Mouse (Mus musculus) liver, embryonic 11.5 days (tissue): ENCODE results near the gene Mturn. TPM values are rescaled to one million over a fixed set of nuclear protein-coding genes. Genes with fewer than 3 reads are reported as not detected.

Experiments
- ATAC-seq: fragments of 200-750 bp; cut with Nextera tagmentation; replicated peaks from 2 replicates; pipeline ENCODE4 v1.8.0; 2017; ENCODE audit warnings: moderate number of reproducible peaks, mild to moderate bottlenecking, moderate TSS enrichment, moderate library complexity; ENCODE audit not compliant: low FRiP score
- DNase-seq: peaks from one replicate; pipeline ENCODE4 v3.0.0-alpha.2; 2017; ENCODE audit warnings: low spot score
- H3K27ac ChIP-seq: fragments of 300-500 bp; sonication (generic); 2 replicates; pipeline ENCODE4 v1.5.1; 2014; ENCODE audit warnings: mild to moderate bottlenecking, low read depth, low read length, control low read depth
- H3K27me3 ChIP-seq: fragments of 300-500 bp; sonication (generic); replicated peaks from 2 replicates; pipeline ENCODE4 v1.6.1; 2014; ENCODE audit warnings: low read length, mixed read lengths; ENCODE audit not compliant: control insufficient read depth, insufficient read depth
- H3K36me3 ChIP-seq: fragments of 300-500 bp; sonication (generic); 2 replicates; pipeline ENCODE4 v1.6.1; 2014; ENCODE audit warnings: mild to moderate bottlenecking, low read length, moderate library complexity, mixed read lengths; ENCODE audit not compliant: control insufficient read depth, insufficient read depth
- H3K4me1 ChIP-seq: fragments of 300-500 bp; sonication (generic); replicated peaks from 2 replicates; pipeline ENCODE4 v1.6.1; 2014; ENCODE audit warnings: low read length, mixed read lengths; ENCODE audit not compliant: control insufficient read depth, insufficient read depth
- H3K4me2 ChIP-seq: fragments of 300-500 bp; sonication (generic); 2 replicates; pipeline ENCODE4 v1.6.1; 2014; ENCODE audit warnings: mild to moderate bottlenecking, control low read depth, moderate library complexity
- H3K4me3 ChIP-seq: fragments of 300-500 bp; sonication (generic); 2 replicates; pipeline ENCODE4 v1.5.1; 2014; ENCODE audit warnings: low read depth, low read length, control low read depth
- H3K9ac ChIP-seq: fragments of 300-500 bp; sonication (generic); 2 replicates; pipeline ENCODE4 v1.6.1; 2014; ENCODE audit warnings: low read depth, low read length, control low read depth
- H3K9me3 ChIP-seq: fragments of 300-500 bp; sonication (generic); 2 replicates; pipeline ENCODE4 v1.6.1; 2016; ENCODE audit warnings: low read length, inconsistent platforms, mixed read lengths; ENCODE audit not compliant: control insufficient read depth
- WGBS: fragments of 180-500 bp; shearing (Covaris S2); extraction: QIAGEN DNeasy Blood & Tissue Kit; methylation state at CpG from one replicate; pipeline ENCODE4 v1.1.7; 2014; 5-methylcytosine and 5-hydroxymethylcytosine counted together
- polyA plus RNA-seq: library from polyadenylated mRNA; unstranded; fragments of >200 nt; fragmentation: Nextera tagmentation; extraction: Ambion mirVana; gene quantifications from 2 replicates; pipeline ENCODE4 v1.2.1, GENCODE M21; 2014

Gene Mturn
- 1.4 and 1.8 TPM in 2 replicates for polyA plus RNA-seq

DNA sequence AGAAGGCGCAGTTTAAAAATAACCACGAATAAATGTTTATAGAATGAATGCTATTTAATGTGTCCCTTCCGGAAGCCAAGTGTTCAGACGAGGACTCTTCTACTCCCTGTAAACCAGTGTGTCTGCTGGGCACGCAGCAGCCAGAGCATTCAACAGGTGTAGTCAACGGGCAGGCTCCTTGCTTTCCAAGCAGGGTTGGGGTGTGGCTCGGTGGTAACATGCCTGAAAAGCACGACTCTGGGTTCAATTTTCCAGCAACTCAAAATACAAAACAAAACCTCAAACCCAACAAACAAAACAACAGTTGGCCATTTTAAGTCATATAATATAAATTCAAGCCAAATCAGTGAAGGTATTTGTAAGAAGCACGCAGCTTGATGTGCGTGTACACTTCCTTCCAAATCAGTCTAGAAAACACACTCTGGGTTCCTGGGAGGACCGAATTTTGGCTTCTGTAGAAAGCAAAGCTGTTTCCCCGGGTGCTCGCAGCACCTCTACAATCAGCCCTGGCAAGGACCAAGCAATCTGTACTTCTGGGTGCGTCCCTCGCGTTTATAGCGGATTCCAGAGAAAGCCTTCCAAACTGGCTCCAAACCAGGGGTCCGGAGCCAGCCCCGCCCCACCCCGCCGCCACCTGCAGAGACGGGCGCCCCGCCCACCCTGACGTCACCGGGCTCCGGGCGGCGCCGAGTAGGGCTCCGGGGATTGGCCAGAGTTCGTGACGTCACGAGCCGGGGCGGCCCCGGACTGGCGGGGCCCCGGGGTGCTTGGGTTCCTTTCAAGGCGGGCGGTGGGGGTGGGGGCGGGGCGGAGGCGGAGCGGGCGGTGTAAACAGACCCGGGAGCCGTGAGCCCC lies at the start of gene Mturn:
Mturn (plus strand) TSS at position 734 of the 855 bp plus-strand sequence.
- WGBS = 6% methylated on average over 45 of the region's 48 CpGs
- no peak within 1 kb of the TSS for H3K27ac ChIP-seq
- H3K4me2 ChIP-seq = peak within 1 kb of the TSS; percentile 98

DNA sequence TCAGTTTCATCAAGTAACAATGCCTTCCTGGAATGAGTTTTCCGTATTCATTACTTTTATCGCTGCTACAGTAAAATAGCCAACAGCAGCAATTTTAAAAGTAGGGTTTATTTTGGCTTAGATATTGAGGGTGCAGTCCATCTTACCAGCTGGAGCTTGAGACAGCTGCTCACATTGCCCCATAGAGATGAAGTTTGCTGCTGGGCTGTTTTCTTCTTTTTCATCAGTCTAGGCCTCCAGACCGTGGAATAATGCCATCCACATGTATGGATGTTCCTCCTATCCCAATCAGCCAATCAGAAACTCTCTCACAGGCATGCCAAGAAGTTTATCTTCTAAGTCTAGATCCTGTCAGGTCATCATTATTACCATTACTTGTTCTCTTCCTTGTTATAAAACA lies 41.5 kb upstream of the Mturn start:
- Histone ChIP-seq H3K4me1 (no peaks in the 10 kb centered on the region), H3K9me3 (no peaks in the 10 kb centered on the region), H3K4me3 (no peak overlapping the region), H3K27me3 (no peaks in the 10 kb centered on the region), H3K4me2 (no peak overlapping the region), H3K36me3 (0 out of 2 replicates have a peak, but pooled peaks cover 2% of the 10 kb centered on the region), H3K9ac (no peak overlapping the region), H3K27ac (no peak overlapping the region)
- WGBS = 90% methylated on average over 3 of the region's 3 CpGs
- DNase-seq (no peak), ATAC-seq (no peak)

More for the DNA sequence above, at the start of gene Mturn:
- ATAC-seq (peak; percentile 98), DNase-seq (peak; percentile 98)
- Histone ChIP-seq H3K9ac (peak within 1 kb of the TSS; percentile 58), H3K4me3 (peak within 1 kb of the TSS; percentile 75), H3K9me3 (no peaks in the 10 kb centered on the region), H3K27me3 (peaks cover 21% of the 10 kb centered on the region), H3K4me1 (0 out of 2 replicates have a peak, but pooled peaks cover 5% of the 10 kb centered on the region), H3K36me3 (no peaks in the 10 kb centered on the region)

DNA sequence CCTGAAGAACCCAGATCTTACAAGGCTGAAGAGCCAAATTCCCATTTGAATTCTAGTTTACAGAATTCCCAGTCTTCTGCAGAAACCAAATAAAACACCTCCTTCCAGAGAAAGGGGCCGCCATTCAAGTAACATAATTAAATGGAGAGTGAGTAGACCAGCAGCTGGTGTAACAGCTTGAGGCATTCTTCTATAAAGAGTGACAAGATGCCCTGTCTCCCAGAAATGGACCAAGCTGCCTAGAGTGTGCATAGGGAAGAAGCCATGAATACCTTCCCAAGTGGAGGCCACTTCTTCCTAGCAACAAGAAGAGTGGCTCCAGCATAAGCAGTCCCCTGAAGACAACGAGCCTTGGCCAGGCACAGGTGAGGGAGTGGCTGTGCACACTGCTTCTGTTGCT lies 39.5 kb upstream of the Mturn start:
- ATAC-seq = no peak
- WGBS = 79% methylated on average over 2 of the region's 2 CpGs
- 0 out of 2 replicates have a peak, but pooled peaks cover 2% of the 10 kb centered on the region for H3K36me3 ChIP-seq

DNA sequence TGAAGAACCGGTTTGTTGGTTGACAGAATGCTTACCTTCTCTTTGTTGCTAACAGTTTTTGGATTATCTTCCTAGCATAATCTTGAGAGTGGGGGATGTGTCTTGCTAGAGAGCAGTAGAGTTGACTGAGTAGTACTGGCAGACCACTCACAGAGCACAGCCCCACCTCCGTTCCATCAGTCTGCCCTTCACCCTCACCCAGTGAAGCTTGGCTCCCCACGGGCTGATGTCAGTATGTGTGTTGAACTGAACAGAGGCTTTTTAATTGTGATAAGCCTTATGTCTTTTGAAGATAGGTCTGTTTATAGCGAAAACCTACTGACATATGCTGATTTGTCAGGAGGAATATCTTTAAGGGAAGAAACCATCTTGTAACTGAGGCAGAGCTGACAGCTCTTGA lies 38.2 kb upstream of the Mturn start:
- Histone ChIP-seq H3K4me3 (no peak overlapping the region), H3K36me3 (0 out of 2 replicates have a peak, but pooled peaks cover 2% of the 10 kb centered on the region), H3K27me3 (no peaks in the 10 kb centered on the region), H3K4me1 (no peaks in the 10 kb centered on the region), H3K9ac (no peak overlapping the region), H3K4me2 (no peak overlapping the region), H3K9me3 (no peaks in the 10 kb centered on the region), H3K27ac (no peak overlapping the region)
- peak; percentile 39; the same call in 1 of the 2 replicates for ATAC-seq
- WGBS = 51% methylated on average over 4 of the region's 4 CpGs
- no peak for DNase-seq

More for the DNA sequence above, 39.5 kb upstream of the Mturn start:
- H3K27me3 ChIP-seq = no peaks in the 10 kb centered on the region
- no peak for DNase-seq
- no peak overlapping the region for H3K4me2 ChIP-seq
- H3K4me3 ChIP-seq = no peak overlapping the region
- H3K9ac ChIP-seq = no peak overlapping the region
- H3K4me1 ChIP-seq = no peaks in the 10 kb centered on the region
- H3K9me3 ChIP-seq = no peaks in the 10 kb centered on the region
- H3K27ac ChIP-seq = no peak overlapping the region

DNA sequence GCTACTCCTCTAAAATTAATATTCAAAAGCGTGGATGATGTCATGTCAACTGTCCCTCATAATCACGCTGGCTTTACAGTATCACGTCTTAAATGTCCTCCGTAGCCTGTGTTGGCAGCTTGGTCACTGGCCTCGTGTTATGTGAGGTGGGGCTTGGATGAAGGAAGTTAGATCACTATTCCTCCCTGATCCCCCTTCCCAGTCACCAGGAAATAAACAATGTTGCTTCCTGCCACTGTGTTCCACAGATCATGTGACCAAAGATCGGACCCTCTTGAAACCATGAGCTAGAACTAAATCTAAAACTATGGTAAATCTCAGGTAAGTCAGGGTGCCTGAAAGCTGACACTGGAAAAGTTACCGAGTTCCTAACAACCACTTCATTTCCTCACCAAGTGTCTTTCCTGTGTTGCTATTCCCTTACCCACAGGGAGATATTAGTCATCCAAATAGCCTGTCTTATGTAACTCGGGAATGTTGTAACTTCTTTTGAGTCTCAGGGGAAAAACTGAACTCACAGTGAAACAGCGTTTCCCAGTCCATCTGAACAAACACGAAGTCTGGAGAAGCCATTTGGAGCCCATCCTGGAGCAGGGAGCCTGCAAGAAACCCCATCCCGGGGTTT lies 25.8 kb upstream of the Mturn start:
- Histone ChIP-seq H3K4me1 (no peaks in the 10 kb centered on the region), H3K9ac (no peak overlapping the region), H3K27me3 (no peaks in the 10 kb centered on the region), H3K4me2 (no peak overlapping the region), H3K27ac (no peak overlapping the region), H3K36me3 (no peaks in the 10 kb centered on the region), H3K4me3 (no peak overlapping the region), H3K9me3 (no peaks in the 10 kb centered on the region)
- DNase-seq (no peak), ATAC-seq (no peak)
- 69% methylated on average over 11 of the region's 11 CpGs for WGBS

DNA sequence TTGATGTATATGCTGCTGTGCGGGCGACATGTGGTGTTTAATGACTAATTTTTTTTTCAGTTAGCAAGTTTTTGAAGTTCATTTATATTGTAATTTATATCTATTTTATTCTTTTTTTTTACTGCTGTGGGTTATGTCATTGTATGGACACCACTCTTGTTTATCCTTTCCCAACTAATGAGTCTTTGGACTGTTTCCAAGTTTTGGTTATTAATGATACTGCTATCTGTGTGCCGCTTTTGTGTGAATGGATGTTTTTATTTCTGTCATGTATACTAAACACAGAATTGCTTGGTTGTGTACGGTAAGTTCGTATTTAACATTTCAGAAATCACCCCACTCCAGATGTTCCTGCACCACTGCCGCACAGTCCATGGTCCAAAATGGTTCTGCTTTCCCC lies 23.6 kb upstream of the Mturn start:
- ATAC-seq (no peak), DNase-seq (no peak)
- no peaks in the 10 kb centered on the region for H3K27me3 ChIP-seq
- H3K4me1 ChIP-seq = no peaks in the 10 kb centered on the region
- no peak overlapping the region for H3K9ac ChIP-seq
- H3K36me3 ChIP-seq = no peaks in the 10 kb centered on the region
- no peak overlapping the region for H3K27ac ChIP-seq
- H3K4me3 ChIP-seq = no peak overlapping the region
- WGBS = 80% methylated on average over 6 of the region's 6 CpGs
- no peaks in the 10 kb centered on the region for H3K9me3 ChIP-seq
- no peak overlapping the region for H3K4me2 ChIP-seq

DNA sequence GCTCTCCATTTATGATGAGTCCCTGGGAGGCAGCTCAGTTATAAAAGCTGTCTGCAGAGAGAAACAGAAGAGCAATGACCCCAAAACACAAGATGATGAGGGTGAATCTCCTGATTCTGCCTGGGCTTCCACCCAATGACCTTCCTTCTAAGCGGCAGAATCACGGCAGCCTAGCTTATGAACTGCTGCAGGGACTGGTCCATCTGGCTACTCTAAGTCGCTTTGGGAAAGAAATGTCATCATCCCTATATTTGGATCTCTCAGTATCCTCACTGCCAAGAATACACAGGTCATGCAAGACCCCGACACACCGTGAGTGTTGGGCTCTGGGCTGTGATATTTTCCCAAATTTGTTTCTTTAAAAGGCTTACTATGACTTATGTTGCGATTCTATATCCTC lies 11.6 kb upstream of the Mturn start:
- Histone ChIP-seq H3K9me3 (0 out of 2 replicates have a peak, but pooled peaks cover 2% of the 10 kb centered on the region), H3K27ac (no peak overlapping the region), H3K9ac (no peak overlapping the region), H3K4me3 (no peak overlapping the region), H3K4me1 (no peaks in the 10 kb centered on the region), H3K36me3 (no peaks in the 10 kb centered on the region), H3K27me3 (no peaks in the 10 kb centered on the region), H3K4me2 (no peak overlapping the region)
- 80% methylated on average over 6 of the region's 6 CpGs for WGBS
- no peak for DNase-seq
- no peak for ATAC-seq

DNA sequence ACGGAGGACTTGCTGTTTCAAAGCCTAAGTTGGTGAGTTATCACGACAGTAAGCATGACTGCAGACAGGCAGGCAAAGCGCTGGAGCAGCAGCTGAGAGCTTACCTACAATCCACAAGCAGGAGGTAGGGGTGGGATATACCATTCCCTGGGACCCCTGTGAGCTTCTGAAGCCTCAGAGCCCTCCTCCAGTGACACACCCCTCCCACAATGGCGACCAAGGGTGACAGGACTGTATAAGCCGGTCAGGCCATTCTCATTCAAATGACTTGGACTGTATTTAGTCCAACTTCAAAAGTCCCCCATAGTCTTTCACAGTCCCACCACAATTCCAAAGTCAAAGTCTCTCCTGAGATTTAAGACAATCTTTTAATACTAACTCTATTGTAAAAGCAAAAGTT lies 8.5 kb upstream of the Mturn start:
- Histone ChIP-seq H3K27me3 (no peaks in the 10 kb centered on the region; the same call in 1 of the 2 replicates), H3K4me2 (no peak overlapping the region), H3K4me1 (no peaks in the 10 kb centered on the region), H3K36me3 (no peaks in the 10 kb centered on the region), H3K9me3 (no peaks in the 10 kb centered on the region), H3K4me3 (no peak overlapping the region), H3K9ac (no peak overlapping the region), H3K27ac (no peak overlapping the region)
- WGBS = 46% methylated on average over 5 of the region's 5 CpGs
- no peak for ATAC-seq
- DNase-seq = no peak
